Mouse (Mus musculus) adrenal gland, postnatal 4 days (tissue): Measurements from ENCODE around the gene Gm45234. TPM values are rescaled to one million over a fixed set of nuclear protein-coding genes. Genes with fewer than 3 reads are reported as not detected.

ENCODE experiments used
- DNase-seq, 2 experiments: peaks; one replicate each; pipeline ENCODE4 v3.0.0; 2021 to 2022; ENCODE audit warnings: low spot score in 2 of 2, mixed read lengths in 2 of 2
- total RNA-seq, 2 experiments: library from RNA; stranded (reverse); gene quantifications; 2 replicates each; pipeline ENCODE4 v1.2.3; 2021

Gm45234 gene
- total RNA-seq, 2 experiments from 2014 or later, result 2.2 TPM; not detected in 1

DNA sequence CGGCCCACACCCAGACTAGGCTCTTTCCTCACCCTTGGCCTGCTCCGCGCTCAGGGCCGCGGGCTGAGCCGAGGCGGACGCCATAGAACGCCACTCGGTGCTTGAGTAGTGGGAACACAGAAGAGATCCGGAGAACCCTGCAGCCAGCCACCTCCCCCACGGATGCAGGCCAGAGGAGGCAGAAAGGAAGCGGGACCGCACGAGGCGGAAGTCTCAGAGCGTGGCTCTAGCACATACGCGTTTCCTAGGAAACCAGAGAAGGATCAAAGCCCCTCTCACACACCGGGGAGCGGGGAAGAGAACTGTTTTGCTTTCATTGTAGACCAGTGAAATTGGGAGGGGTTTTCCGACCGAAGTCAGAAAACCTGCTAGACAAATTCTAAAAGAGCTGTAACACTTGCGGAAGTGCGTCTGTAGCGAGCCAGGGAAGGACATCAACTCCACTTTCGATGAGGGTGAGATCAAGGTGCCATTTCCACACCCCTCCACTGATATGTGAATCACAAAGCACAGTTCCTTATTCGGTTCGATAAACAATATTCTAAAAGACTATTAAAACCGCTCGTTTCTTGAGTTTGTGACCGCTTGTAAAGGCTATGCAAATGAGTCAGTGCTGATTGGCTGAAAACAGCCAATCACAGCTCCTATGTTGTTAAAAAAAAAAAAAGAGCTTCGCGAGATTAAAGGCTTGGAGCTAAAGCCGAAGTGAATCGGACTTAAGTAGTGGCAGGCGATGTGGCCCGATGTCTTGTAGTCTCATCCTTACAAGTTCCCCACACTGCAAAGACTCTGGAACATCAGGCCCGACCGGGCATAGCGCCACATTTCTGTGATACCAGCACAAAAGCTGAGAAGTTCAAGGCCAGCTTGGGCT is 14.7 kb downstream of the Gm45234 start, which contains the start of gene Grcc10:
Grcc10 (minus strand) TSS at position 487 of the 874 bp plus-strand sequence.
- DNase-seq, result peak; percentile 53 to 77

DNA sequence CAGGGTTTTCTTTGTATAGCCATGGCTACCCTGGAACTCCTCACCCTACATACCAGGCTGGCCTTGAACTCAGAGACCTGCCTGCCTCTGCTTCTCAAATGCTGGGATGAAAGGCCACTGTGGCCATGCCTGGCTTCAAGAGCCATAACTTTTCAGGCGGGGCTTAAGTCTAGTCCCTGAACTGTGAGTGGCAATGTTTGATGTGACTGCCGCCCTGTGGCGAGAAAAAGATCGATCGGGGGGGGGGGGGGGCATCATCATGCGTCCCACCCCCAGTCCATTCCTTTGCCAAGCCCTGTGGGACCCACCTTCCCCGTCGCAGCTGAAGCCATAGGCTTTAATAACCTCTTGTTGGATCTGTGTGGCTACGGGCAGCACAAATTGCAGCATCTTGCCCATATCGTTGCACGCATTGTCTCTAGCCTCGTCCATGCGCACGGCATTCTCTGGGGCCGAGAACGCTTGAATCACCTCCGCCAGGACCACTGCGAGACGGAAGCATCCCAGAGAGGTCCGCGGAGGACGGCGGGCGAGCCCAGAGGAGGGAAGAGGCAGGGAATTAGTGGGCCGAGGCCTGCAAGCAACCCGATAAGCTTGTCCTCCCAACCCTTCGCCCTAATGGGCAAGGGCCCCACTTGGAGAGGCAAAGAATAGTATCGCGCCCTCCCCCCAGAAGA is 15.5 kb downstream of the Gm45234 start:
- peak; percentile 35 to 56 for DNase-seq

DNA sequence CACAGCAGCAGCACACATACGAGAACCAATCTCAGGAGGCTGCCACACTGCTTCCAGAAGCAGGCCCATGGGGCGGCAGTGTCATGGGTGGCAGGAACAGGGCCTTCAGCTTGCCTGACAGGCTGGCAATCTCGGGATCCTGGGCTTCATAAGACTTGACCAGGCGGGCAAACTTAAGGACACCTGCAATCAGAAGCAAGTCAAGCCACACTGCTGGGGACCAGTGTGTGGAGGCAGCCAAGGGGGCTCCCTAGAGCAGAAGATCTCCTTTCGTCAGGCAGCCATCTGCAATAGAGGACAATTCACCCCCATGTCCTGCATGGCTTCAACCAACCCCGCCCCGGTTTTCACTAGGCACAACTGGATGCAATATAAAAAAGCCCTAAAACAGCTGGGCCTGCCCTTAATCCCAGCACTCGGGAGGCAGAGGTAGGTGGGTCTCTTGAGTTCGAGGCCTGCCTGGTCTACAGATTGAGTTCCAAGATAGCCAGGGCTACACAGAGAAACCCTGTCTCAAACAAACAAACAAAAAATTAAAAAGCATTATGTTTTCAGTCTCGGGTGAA is 16.5 kb downstream of the Gm45234 start:
- no peak for DNase-seq

DNA sequence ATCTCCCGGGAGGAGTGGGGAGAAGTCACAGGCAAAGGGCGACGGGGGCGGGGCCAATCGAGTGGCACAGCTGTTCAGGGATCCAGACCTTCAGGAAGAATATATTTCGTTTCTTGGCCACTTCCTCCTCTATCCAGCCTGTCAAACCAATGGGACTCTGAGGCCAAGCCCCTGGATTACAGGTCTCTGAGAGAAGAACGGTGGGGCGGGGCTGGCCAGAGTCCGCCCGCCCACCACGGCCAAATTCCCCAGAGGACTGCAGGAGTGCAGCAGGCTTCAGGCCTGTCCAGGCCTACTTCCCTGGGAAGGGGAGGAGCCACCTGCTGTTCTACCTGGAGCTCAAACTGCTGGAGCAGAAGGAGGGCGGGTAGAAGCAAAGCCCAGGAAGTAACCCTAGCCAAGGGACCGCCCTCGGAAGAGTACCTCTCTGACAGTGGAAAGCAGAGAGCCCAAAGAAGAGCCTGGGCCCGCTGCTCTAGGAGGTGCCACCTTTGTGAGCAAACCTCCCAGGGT is 17.3 kb downstream of the Gm45234 start, which contains the start of gene Ptpn6:
Ptpn6 (minus strand) TSS at position 204 of the 513 bp plus-strand sequence.
- DNase-seq, result no peak

DNA sequence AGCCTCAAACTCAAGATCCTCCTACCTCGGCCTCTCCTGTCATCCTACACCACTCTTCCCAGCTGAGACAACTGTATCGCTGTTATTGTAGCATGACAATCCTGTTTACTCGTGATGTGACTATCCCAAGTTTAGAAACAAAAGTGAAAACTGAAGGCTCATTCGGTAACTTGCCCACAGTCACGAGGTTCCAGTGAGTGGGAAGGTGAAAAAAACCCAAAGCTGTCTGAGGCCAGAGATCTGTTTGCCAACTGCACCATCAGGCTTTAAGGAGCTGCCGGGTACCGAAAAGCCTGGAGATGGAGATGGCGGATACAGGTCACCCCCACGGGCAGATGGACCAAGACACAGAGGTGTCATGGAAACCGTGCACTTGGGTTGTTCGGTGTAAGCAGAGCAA is 18.8 kb downstream of the Gm45234 start:
- DNase-seq, result no peak

DNA sequence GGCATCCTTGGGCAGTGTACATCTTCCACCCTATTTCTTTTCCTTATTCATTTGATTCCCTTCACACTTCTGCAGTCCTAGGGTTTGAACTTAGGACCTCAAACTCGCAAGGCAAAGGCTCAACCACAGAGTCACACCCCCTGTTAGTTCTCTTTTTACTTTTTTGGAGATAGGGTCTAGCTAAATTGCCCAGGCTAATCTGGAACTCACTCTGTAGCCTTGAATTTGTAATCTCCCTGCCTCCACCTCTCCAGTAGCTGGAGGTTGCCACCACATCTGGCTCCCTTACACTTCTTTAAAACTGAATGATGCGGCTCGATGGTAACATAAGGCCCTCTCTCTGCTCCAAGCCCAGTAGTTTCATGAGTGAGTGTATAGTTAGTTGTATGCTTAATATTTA is 21.4 kb downstream of the Gm45234 start:
- no peak for DNase-seq

DNA sequence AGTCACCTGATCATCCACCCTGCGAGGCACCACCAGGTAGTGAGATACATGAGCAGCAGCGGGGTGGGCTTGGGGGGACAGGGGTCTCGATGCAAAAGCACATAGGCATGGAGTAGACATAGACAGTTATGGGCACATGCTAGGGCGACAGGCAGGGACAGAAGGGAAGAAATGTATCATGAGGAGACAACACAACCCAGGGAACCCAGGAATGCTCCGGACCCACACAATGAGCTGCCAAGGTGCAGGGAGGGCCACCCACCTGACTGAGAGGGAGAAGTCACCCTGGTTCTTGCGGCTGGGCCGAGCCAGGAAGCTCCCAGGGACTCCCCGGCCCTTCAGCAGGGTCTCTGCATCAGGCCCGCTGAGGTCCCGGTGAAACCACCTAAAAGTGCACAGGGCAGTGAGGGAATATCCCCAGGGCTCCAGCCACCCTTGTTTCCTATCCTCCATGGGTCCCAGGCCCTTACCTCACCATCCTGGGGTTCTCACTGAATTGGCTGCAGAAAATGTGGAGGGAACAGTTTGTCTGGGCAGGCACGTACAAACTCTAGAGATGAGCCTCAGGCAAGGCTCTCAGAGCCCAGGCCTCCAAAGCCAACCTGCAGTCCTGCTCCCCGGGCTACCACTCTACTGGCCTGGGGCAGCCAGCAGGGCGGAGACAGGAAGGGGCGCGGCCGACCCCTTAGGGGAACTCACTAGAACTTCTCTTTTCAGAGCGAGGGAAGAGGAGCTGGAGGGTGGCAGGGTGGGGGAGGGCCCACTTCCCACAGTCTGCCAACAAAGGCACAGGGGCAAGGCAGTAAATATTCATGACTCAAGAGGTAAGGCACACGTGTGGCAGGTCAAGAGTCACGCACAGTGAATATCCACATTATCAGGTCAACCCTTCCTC is 23.1 kb downstream of the Gm45234 start:
- DNase-seq, result no peak

DNA sequence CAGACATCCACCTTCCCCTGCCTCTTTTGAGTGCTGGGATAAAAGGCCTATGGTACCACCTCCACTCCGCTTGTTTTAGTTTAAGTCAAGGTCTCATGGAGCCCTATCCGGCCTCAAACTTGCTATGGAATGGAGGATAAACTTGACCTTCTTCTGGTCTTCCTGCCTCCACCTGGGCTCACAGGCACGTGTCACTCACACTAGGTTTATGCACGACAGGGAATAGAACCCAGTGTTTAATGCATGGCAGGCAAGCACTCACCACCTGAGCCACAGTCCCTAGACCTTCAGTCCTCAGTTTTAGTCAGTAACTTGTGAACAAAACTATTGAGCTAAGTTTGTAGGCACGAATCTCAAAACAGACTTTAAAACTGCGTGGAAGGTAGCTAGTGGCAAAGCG is 24.8 kb downstream of the Gm45234 start:
- no peak for DNase-seq

DNA sequence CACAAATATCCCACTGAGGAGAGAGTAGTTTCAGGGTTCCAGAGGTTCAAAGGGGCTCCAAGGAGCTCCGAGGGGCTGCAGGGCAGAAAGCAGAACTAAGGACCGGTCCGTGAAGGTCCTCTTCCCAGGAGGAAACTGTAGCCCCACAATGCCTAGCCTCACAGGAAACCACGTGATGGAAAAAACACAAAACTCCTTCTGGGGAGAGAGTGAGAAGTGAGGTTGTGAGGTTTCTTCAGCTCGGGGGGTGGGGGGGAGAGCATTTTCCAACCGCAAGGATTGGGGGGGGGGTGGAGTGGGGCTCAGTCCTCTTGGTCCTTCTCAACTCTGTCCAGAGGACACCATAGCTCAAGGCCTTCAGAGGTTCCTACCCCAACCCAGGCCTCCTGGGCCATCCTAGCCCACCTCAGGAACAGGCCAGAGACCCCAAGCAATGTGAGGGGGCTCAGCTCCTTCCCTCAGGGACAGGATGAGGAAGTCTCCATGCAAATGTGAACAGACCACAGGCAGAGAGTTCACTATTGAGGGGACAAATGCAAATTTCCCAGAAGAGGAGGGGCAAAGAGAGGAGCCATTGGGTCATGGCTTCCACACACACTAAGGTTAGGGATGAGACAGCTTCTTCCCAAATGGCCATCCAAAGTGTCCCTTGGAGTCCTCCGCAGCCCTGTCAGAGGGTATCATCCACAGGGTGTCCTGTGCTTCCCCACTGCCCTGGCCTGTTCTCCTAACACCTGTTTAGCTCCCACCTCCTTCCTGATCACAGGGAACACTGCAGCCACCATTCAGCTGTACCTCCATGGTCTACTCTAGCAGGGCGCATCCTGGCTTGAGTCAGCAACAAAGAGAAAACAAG is 25.7 kb downstream of the Gm45234 start:
- no peak for DNase-seq

DNA sequence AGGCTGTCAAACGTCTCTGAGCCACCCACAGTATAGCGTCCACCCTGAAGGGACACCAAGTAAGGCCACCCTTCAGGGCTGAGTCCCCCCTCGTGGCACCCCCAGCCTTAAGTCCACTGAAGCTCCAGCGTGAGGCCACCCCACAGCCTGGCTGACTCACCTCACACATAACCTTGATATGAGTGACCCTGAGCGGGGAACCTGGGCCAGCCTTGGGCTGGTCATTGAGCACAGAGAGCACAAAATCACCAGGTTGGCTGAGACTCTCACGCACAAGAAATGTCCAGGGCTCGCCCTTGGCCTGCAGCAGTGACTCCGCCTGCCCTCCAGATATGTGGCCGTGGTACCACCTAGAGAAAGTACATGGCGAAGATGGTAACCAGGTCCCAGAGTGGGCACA is 27.2 kb downstream of the Gm45234 start:
- DNase-seq, result no peak

DNA sequence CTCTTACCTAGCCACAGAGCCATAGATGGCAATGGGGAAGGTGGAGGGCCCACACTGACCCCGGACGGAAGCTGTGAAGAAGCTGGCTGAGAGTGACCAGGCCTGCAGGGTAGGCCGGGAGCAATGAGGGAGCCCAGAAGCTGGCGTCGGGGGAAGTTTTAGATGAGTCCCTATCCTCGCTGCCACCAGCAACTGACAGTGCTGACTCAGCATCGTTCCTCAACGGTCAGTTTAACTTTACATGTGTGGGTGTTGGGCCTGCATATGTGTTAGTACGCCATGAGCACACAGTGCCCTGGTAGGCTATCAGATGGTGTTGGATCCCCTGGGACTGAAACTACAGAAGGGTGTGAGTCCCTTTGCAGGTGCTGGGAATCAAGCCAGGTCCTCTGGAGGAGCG is 31.3 kb downstream of the Gm45234 start:
- DNase-seq, result no peak

DNA sequence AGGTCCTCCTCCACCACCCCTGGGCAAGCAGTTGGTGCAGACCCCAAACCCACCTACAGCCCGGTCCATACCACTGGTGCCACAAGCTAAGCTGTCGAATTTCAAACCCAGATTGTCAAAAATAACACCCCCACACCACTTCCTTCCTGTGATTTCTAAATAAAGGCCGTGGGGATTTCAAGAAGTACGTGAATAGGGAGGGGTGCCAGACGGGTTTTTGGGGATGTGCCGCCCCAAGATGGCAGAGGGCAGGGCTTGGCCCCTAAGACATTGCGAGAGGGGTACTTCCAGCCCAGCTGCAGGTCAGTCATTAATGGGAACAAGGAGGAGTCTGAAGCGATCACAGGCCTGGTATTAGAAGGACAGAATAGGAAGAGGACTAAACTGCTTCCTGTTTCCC is 32.3 kb downstream of the Gm45234 start:
- DNase-seq, result no peak

DNA sequence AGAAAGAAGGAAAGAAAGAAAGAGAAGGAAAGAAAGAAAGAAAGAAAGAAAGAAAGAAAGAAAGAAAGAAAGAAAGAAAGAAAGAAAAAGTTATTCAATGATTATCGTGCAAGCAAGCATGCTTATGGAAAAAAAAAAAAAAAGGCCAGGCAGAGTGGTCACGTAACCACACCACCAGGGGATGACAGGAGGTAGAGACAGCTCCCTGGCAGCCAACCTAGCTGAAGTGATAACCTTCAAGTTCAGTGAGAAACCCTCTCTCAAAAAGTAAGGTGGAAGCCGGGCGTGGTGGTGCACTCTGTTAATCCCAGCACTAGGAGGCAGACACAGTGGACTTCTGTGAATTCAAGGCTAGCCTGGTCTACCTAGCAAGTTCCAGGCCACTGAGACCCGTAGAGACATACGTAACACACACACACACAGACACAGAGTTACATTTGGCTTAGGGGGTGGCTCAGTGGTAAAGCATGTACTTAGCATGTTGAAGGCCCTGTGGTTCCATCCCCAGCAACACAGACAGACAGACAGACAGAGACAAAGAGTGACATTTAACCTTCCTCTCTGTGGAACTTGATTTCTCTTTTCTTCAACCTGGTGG is 32.8 kb downstream of the Gm45234 start:
- no peak for DNase-seq

DNA sequence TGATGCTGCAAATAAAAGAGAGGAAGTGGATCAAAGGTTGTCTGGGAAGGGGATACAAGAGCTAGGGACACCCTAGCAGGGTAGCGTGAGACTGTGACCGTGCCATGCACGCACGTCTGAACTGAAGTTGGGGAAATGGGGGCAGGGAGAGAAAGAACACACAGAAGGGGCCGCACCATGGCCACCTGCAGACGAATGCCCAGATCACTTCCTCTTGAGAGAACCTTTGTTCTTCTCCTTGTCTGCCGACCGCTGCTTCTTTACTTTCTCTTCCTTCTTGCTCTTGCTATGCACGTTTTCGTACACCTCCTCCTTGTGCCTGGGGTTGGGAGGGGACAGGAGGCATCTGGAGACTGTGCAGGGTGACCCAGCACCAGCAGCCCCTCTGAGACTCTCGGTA is 34.9 kb downstream of the Gm45234 start:
- no peak for DNase-seq

DNA sequence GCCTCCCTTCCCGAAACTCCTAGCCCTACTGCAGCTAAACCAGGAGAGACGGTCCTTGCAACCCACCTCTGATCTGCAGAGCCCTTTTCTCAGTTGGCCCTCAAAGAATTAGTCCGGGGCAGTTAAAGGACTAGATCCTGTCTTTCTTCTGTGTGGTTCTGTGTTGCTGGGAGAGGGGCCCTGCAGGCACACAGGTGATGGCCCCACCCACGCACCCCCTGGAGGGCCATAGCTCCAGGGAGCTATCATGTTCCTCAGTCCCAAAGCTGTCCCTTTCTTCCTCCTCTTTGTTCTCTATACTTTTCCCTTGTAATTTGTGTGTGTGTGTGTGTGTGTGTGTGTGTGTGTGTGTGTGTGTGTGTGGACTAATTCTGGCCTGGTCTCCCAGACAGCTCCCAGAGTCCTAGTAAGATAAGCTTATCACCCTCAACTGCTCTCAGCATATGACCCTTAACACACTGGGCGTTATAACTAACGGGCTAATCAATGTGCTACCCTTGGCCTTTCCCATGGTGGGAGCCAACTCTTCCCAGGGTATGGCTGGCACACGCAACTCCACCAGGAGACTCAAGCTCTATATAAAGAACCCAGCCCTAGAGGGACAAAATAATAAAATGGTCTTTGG is 36.4 kb downstream of the Gm45234 start:
- DNase-seq, result no peak

DNA sequence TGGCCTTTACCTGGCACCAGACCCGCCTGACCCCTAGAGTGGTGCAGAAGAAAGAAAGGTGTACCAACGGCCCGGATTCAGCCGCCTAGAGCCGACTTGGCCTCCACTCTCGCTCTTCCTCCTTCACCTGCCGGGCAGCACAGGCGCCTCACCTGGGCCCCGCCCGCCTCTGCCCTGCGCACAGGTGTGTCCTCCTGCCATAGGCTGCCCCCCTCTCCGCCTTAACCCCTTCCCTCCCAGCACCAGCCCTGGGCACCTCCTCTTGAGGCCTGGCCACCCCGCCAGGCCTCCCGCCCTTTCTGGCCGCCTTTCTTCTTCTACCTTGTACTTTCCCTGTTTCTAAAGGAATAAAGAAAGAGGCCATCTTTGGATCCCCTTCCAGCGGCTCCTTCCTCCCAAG is 37.1 kb downstream of the Gm45234 start:
- DNase-seq, result no peak

DNA sequence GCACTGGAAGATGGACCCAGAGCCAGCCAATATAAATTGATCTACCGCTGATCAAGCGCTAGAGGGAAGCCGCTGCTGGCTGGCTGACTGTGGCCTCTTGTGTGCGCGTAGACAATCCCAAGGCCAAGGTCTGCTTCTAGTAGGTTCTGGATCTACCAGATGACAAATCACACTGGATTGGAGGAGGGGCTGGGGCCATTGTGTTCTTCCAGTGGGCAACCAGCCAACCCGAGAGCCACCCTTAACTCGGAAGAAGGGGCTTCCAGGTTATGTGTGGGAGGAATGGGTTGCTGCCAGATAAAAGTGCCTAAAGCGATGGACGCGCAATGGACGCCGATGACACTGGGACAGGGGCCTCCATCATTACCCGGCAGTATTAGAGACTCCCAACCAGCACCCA is 37.9 kb downstream of the Gm45234 start:
- DNase-seq, result no peak

DNA sequence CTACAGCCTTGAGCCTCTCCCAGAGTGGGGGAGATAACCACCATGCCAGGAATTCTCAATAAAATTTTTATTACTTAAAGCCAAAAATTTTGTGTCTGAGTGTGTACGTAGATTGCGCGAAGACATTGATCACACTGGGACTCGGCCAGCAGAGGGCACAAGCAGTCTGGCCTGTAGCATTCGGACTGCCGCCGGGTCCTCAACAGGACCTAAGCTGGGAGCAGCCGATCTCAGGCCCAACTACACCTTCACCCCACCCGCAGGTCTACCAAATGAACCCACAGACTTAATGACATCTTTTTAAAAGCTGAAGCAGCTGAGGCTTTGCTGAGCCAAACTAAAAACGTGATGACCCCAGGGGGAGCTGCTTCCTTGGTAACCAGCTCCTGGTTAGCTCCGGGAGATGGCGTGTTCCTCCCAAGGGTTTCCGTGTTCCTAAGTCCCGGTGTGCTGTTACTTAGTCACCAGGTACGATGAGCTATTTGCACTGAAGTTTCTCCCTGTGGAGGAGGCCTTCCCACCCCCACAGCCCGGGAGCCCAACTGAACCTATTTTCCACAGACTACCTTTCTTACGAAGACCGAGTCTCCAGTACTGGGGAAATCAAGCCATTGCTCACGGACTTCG is 38.8 kb downstream of the Gm45234 start:
- DNase-seq, result no peak

DNA sequence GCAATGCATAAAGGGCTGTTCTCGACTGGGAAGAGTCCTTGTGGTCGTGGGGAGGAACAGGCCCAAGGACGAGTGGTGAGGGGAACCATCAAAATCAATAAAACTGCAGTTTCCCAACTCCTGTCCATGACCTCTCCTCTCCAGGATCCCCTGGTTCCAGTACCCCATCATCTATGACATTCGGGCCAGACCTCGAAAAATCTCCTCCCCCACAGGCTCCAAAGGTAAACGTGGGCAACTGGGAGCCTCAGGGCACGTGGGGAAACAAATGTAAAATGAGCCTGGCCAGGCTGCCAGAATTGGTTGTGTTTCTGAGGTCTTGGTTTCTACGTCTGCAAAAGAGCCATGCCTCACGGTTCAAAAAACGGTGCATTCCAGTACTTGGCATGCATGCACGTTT is 42.9 kb downstream of the Gm45234 start:
- DNase-seq, result no peak
